Mouse (Mus musculus) frontal cortex, adult (tissue): ENCODE measurements at regions not wholly inside any gene's neighbourhood (a gene's known extent, or its start where the extent isn't known, plus 50 kb on each side); places are given as distances from the start of the nearest gene placed in this dataset.
A peak's percentile ranks its signal among the peaks of the same experiment; 100 is the strongest.
"Not testable (repeated sequence)": the region's sequence is repeated elsewhere in the genome, so short reads cannot be mapped to it uniquely, and the experiment has no call there.

ENCODE experiments used
- ATAC-seq: cut with Nextera tagmentation; 2 replicates; pipeline ENCODE4 v1.9.2; 2017; ENCODE audit warnings: mild to moderate bottlenecking, moderate library complexity, mixed read lengths; ENCODE audit not compliant: low TSS enrichment

DNA sequence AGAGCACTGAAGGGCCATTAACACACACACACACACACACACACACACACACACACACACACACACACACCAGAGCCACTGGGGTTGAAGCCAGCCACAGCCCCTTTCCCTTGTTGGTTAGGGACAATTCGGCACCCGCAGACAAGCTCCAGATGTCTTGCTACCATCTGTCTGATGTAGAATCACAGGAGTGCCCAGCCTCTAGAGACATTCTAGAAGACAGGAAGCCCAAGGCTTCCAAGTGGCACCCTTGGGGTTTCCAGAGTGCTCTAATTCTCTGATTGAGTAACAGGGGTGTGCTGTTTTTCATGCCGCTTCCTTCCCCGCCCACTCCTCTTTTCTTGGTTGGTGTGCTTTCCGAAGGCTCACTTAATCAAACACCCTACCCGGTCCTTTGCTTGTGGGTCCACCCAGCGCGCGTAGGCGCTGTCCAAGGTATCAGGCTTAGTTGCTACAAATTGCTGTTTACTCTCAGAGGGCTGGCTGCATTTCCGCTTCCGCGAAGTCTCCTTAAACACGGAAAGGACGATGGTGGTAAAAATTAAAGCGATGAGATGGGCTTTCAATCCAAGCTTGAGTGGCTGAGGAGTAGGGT is 59.5 kb upstream of the Zbtb18 start:
- ATAC-seq, result no peak

GRCm38 (mm10) chr1:177382147-177382546 is 60.0 kb upstream of the Zbtb18 start:
- peak; percentile 92 for ATAC-seq

GRCm38 (mm10) chr1:177378112-177378511 is 64.0 kb upstream of the Zbtb18 start:
- ATAC-seq, result peak; percentile 34; the same call in 1 of the 2 replicates

DNA sequence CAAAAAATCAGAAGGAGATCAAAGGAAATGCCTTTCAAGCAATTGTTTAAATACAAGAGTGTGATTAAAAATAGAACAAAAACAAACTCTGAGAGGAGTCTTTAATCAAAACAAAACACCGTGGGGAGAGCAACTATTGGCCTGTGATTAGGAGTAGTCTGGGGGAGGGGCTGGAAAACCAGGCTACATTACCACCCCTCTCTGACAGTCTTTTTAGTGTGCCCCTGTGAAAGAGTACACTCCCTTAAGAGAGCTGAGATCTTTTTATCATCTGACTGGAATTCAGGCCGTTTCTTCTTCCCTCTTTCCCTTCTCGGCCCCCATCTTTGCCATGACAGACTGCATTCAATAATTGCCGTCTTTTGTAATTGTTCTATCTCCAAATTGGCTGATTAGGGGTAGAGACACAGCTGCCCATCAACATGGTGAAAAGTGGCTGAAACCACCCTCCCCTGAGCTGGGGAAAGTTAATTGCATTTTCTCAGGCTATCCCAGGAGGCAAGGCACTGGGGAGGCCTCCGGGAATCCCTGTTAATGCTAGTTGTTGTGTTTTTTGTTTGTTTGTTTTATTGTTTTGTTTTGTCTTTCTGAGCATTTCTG is 68.8 kb upstream of the Zbtb18 start:
- ATAC-seq, result no peak

GRCm38 (mm10) chr1:177372066-177372465 is 70.1 kb upstream of the Zbtb18 start:
- ATAC-seq, result peak; percentile 44; the same call in 1 of the 2 replicates

GRCm38 (mm10) chr1:177367864-177368610 is 74.1 kb upstream of the Zbtb18 start:
- ATAC-seq, result no peak

DNA sequence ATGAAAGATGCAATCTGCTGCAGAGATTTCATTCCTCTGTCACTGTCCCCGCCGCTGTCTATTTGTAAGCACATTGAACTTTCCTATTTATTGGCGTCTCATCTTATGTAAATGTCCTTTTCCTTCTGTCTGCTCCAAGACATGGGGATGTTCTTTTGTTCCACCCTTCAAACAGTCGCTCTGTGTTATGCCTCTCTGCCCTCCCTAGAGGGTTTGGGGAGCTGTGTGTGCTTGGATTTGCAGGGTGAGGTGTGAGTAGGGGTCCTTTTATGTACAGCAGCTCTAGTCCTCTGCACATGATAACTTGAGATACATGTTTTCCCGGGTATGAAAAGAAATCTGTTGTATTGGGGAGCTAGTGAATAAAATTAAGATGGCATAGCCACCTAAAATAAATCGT is 75.2 kb upstream of the Zbtb18 start:
- no peak for ATAC-seq

- ATAC-seq, result no peak
Measured at GRCm38 (mm10) chr1:177366475-177366874, 75.7 kb upstream of the Zbtb18 start.

GRCm38 (mm10) chr1:177364355-177364754 is 77.8 kb upstream of the Zbtb18 start:
- no peak for ATAC-seq

DNA sequence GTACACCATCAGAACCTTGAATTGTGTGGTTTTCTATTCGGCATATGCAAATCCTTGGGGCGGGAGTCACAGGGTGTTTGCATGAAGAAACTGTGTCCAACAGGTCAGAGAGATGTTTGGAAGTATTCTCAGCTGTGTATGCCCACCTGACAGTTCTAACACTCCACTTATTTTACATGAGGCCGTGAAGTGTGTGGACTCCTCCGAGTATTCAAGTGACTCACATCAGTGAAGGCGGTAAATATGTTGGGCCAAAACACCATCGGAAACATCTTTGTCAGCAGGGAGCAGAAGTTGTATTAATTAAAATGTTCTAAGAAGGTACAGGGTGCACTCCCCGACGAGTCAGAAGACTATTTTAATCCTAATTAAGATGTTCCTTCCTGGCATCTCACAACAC is 79.8 kb upstream of the Zbtb18 start:
- peak; percentile 56; the same call in 1 of the 2 replicates for ATAC-seq

DNA sequence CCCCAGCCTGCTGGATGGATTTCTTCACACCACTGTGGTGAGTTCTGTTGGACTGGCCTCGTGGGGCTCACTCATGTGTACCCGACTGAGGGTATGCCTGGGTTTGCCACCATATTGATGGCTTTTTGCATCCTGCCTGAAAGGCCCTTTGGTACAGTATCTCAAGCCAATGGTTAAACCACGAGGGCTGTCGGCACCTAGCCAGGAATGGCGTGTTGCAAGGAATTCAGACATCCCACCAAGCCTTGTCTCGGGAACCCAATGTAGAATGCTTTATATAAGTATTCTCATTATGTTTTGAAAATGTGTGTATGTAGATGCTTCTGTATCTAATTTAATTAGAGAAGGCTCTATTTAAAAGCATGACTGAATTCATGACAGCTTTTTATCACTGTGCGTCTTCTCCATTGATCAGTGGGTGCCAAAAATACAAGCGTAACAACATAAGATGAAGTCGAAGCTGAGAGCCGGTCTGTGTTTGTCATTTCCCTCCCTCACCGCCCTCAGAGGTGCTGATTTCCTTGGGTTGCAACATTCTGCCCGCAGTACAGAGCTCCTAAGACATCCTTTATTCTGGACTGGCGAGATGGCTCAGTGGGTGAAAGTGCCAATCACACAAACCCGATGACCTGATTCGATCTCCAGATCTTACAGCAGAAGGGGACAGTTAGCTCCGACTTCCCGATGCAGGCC is 90.5 kb upstream of the Akt3 start:
- 0 out of 2 replicates have a peak, but pooled peaks have one; percentile 7 for ATAC-seq

GRCm38 (mm10) chr1:177347208-177347607 is 89.2 kb upstream of the Akt3 start:
- peak; percentile 92 for ATAC-seq

DNA sequence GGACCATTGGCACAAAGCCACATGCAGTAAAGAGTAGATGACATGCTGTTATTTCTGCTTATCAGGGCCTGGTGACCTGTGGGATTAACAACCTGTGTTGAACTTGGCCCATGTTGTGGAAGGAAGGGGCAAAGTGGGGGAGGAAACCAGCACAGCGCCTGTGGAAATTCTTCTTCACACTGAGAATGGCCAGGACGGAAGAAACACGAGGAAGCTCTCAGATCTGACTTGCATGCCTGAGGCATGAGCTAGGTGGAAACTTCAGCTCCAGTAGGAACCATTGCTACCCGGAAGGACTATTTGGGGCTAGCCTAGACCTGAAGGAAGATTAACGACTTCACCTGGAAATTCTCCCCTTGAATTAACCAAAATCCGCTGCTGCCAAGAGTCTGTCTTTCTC is 88.5 kb upstream of the Akt3 start:
- ATAC-seq, result no peak

DNA sequence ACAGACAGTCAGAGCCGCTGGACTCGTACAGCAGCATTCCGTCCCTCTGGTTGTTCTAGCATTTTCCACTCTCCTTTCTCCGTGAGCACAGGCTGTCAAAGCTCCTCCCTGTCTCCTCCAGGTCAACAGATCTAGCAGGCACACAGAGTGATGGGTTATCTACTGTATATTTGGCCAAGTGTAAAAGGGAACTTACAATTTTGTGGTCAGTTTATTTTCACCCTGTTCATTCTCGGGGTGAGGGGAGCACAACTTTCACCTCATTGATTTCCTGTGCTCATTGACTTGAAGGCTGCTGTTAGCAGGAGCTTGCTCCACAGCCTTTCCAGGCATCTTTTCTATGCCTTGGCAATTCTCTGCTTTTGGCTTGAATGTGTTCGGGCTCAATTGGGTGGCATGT is 87.5 kb upstream of the Akt3 start:
- no peak for ATAC-seq

DNA sequence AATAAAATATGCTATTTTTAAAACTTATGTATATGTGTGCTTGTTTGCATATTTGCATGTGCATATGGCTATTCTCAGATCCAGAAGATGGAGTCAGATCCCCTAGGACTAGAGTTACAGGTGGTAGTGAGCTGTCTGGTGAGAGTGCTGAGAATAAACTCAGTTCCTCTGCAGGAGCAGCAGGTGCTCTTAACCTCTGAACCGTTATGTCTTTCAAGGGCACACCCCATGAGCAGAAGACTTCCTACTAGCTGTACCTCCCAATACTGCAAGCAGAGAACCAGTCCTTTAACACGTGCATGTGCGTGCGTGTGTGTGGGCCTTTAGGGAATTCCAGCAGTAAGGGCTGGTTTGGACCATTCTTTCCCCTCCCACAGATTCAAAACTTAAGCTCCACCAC is 85.9 kb upstream of the Akt3 start:
- ATAC-seq, result no peak

GRCm38 (mm10) chr1:177343121-177343520 is 85.1 kb upstream of the Akt3 start:
- no peak for ATAC-seq

DNA sequence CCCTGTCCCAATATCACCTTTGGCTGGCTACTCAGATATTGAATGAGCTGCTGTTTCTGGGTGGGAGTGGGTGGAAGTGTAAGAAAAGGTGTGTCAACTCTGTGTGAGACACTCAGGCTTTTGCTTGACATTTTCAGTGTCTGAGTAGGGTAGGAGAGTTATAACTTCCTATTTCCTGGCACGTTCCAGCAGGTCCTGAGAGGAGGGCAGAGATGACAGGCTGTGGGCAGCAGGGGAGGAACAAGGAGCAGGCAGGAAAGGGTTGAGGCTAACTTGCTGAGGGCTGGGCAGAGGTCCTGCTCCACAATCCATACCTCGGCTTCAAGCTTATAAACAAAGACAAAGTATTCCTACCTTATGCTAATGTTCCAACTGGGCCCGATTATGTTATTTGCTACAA is 82.2 kb upstream of the Akt3 start:
- ATAC-seq, result no peak

DNA sequence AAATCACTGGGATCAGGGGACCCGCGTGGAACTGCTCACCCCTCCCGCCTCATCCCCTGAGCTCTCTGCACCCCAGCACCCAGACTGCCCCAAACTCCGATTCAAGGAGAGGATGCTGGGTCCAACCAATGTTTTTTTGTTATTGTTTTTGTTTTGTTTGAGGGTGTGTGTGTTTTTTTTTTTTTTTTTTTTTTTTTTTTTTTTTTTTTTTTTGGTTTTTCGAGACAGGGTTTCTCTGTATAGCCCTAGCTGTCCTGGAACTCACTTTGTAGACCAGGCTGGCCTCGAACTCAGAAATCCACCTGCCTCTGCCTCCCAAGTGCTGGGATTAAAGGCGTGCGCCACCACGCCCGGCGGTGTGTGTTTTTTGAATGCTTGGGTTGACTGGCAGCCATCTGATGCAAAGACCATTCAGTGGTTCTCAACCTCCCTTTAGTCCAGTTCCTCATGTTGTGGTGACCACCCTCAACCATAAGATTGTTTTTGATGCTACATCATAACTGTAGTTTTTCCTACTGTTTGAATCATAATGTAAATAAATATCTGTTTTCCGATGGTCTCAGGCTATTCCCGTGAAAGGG is 81.3 kb upstream of the Akt3 start:
- ATAC-seq, result not testable (repeated sequence)

DNA sequence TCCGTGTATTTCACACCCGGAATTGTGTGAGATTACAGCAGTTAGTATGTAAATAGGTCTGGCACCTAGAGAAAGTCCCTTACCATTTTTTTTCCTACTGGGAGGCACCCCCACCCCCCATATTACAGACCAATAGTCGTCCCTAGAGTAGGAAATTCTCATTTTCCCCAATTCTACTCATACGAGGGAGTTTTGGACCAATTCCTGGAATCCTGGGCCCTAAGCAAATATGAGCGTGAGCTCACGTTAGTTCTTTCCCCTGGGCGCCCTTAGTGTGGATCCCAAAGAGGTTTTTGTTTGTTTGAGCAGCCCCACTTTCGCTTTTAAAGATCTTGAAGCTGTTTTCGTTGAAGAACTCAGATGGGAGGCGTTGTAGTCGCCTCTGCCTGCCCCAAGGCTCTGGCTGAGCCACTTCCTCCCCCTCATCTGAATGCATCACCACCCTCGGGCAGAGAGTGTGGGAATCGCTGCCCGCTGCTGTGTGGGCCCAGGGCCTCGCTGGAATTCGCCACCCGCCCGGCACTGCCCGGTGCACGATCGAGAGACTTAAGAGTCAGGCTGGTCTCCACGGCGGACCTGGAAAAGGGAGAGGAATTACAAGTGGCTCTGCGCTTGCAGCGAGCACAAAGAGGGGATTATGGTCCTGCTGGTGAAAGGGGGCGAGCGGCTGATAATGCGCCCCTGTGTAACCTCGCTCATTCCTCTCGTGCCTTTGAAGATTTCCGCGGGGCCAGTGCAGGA is 80.6 kb upstream of the Akt3 start:
- ATAC-seq, result peak; percentile 91

DNA sequence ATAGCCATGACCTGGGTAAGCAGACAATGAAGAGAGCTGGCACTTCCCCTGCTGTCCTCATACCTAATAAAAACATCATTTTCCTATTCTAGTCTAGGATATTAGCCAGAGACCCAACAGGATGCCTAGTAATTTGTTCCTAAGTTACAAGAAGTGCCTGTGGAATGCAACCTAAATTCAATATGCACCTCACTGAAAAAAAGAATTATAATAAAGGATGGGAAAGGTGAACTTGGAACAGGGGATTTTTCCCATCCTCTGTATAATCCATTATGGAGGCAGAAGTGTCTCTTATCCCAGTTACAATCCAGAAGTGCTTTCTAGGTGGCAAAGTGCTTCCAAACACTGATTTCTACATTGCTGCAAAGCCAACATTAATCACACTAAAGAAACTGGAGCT is 79.8 kb upstream of the Akt3 start:
- no peak for ATAC-seq

DNA sequence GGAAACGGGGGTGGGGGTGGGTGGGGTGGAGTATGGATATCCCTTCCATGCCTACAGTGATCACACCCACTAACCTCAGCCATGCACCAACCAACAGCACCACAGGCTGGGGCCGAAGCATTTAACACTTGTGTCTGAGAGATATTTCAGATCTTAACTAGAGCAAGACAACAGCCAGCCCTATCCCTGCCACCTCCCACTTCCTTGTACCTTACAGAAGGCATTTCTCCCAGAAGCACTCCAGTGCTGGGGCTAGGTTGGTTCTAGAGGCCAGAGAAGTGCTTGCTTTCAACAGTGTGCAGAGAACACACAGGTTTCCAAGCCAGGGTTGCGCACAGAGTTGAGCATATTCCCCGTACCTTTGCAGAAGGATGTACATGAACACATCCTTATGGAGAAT is 79.1 kb upstream of the Akt3 start:
- ATAC-seq, result peak; percentile 61
